Mouse (Mus musculus): ENCODE data around the gene Nphs1.
"Not testable (repeated sequence)": the region's sequence is repeated elsewhere in the genome, so short reads cannot be mapped to it uniquely, and the experiment has no call there.

Nphs1 gene

DNA sequence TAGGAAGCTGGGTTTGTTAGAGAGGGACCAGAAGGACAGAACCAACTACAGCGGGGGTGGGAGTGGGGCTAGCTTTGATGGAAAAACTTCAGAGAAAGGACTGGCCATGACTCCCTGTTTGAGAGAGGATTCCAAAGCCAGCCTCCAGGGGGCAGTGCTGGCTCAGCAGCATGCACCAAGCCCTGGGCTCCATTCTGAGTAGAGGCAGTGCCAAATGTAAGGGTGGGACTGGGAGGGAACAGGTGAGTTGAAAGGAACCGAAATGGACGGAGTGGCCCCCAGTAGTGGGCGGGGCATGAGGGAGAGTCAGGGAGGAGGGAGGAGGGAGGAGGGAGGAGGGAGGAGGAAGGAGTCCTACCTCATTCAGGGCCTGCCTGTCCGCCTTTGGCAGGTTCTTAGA lies 17.4 kb upstream of the Nphs1 start:
- peak in 1 of 2 experiments; percentile 57 for DNase-seq (ENCODE audit: low spot score in 2 of 2)

- DNase-seq (ENCODE audit: low spot score in 2 of 2): no peak
Observed at GRCm38 (mm10) chr7:30443696-30444095, 14.4 kb upstream of the Nphs1 start.

DNA sequence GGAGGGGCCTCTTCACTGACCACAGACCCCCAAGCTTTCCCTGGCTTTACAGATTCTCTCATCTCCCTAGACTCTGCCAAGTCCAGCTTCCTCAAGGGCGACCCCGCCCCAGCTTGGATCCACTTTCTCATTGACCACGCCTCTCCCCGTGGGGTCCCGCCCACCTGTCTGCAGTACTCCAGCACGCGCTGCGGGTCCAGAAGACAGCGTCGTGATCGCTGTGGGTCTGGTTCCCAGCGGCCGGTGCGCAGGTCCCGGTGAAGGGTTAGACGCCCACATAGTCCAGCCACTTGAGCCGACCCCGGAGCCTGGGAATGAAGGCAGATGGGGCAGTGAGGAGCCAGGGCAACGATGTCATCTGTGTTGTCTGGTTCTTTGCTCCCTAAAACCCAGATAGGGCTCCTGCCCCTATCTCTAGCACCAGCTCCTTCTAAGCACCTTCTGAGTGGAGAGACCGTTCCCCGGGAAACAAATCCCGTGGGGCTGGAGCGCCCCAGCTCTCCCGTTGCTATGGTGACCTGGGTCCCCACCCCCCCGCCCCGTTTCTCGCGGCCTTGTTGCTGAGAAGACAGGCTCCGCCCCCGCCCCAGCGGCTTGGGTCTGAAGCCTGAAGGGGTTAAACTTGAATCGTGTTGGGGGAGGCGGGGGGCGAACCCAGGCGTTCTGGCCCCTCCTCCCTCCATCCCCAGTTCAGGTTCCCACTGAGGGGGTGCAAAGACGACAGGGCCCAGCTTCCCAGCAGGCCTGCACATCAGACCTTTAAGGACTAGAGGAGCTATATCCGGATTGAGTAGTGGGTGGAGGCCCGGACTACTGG lies 13.8 kb upstream of the Nphs1 start:
- no peak for DNase-seq (ENCODE audit: low spot score in 2 of 2)

GRCm38 (mm10) chr7:30444971-30445751 lies 13.0 kb upstream of the Nphs1 start, which contains the start of gene Aplp1:
Gene Aplp1, minus strand, starts transcription at chr7:30445535.
- no peak for DNase-seq (ENCODE audit: low spot score in 2 of 2)

GRCm38 (mm10) chr7:30450241-30450640 lies 7.9 kb upstream of the Nphs1 start:
- no peak for DNase-seq (ENCODE audit: low spot score in 2 of 2)

DNA sequence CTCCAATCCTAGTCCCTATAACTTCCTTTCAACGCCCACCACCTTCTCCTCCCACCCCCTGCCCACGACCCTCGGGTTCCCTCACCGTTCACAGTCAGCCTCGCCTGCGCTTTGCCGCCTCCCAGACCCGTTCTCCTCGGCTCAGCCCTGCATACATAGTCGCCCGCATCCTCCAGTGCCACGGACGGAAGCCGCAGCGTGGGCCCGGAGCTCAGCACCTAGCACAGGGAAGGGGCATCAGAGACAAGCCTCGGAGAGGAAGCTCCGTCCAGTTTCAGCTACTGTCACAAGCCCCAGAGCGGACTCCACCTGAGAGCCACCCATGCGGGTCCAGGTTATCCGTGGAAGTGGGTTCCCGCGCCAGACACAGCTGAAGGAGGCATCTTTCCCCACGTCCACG lies 4.8 kb upstream of the Nphs1 start:
- DNase-seq (ENCODE audit: low spot score in 2 of 2): no peak

- DNase-seq (ENCODE audit: low spot score in 2 of 2): peak; percentile 70 to 71
Observed at GRCm38 (mm10) chr7:30453766-30454165, 4.3 kb upstream of the Nphs1 start.

GRCm38 (mm10) chr7:30454259-30454658 lies 3.9 kb upstream of the Nphs1 start:
- DNase-seq (ENCODE audit: low spot score in 2 of 2): no peak

DNA sequence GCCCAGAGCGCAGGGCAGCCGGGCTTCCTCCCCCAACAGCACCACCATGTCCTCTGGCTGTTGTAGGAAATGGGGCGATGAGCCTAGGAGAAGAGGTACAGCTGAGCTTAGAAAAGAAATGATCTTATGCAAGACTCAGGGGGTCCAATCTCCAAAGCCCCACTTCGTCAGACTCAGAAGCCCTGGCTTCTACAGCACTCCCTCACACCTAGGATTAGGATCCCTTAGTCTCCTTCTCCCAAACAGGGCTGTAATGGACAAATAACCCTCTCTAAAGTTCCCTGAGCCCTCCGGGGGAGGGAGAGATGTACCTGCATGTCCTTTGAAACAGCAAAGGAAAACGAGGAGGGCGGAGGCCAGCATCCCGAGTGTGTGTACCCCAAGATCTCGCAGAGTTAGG lies 1.6 kb upstream of the Nphs1 start:
- DNase-seq (ENCODE audit: low spot score in 2 of 2): no peak

DNA sequence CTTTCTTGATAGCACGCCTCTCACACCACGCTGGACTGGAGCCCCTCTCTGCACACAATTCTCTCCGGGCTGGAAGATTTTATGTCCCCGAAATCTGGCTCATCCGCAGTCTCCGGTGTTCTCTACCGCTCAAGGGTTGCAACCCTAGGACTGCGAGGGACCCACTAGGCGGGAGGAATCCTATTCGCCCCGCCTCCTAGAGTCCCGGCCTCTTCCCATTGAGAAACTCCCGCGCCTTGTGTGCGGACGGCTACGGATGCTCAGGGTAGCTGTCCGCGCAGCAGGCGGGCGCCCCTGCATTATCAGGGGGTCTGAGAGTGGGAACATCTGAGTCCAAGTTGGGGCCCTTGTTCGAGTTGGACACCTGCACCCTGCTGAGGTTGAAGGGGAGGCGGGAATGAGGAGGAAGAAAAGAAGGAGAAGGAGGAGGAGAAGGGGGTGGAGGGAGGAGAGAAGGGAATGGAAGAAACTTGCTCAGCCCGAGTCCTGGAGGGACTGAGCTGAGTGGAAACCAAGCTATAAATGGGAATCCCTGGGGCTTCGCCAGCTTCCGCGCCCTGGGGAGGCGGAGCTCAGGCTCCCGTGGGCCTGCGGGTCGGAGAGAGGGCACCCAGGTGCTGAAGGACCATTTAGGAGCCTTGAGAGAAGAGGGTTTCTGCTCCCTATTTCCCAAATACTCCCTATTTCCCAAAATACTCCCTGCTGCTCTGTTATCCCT lies 1.0 kb upstream of the Nphs1 start:
- DNase-seq (ENCODE audit: low spot score in 2 of 2): no peak

DNA sequence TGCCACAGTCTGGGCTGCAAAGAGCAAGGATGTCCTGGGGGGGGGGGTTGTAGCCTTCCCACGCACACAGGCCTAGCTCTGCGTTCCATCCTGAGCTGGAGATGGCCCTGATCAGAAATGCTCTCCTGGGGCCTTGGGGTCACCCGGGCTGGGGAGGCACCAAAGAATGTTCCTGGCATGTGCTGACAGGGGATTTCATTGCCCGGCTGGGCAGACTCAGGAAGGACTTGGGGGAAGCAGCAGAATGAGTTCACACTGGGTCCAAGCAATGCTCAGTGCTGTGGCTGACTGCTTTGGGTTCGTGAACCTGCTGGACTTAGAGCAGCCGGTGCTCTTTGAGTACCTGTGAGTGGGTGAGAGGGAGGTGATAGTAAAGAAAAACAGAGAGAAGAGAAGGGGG lies 1.4 kb downstream of the Nphs1 start:
- no peak for DNase-seq (ENCODE audit: low spot score in 2 of 2)

DNA sequence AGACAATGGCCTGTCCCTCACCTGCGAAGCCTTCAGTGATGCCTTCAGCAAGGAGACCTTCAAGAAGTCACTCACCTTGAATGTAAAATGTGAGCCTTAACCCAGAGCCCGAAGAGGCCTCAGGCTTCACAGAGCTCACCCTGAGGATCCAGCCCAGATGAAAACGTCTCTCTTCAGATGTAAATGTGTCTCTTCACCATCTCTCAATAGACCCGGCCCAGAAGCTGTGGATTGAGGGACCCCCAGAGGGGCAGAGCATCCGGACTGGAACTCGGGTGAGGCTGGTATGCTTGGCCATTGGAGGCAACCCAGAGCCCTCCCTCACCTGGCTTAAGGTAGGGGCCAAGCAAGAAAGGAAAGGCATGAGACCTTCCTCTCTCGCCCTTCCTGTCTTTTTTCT lies 5.5 kb downstream of the Nphs1 start:
- no peak for DNase-seq (ENCODE audit: low spot score in 2 of 2)

DNA sequence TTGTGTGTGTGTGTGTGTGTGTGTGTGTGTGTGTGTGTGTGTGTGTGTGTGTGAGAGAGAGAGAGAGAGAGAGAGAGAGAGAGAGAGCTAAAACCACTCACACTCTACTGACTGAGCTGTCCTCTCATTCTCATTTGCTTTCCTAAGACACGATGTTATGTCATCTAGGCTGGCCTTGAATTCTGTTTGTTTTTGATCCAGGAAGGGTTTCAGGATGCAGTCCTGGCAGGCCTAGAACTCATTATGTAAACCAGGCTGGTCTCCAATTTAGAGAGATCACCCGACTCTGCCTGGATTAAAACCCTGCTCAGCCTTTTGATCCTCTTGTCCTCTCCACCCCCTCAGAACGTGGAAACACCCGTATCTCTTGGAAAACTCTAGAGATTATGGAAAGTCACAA lies 5.9 kb downstream of the Nphs1 start:
- DNase-seq (ENCODE audit: low spot score in 2 of 2): no peak

DNA sequence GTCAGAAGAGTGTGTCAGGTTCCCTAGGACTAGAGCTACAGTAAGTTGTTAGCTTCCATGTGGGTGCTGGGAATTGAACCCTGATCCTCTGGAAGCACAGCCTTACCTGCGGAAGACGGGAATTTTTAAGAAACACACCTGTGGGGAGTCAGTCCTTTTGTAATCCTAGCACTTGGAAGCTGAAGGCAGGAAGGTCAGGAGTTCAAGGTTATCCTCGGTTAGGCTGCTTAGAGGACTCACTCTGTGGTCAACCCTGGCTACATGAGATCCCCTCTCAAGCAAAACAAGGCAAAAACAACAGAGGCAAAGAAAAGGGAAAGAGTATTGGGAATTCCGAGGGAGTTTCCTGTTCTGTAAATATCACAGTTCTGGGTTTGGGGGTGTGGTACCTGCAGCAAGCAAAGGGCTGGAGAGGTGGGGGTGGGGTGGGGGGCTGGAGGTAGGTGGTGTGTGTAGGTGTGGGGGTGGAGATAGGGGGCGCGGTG lies 6.7 kb downstream of the Nphs1 start:
- DNase-seq (ENCODE audit: low spot score in 2 of 2): no peak

DNA sequence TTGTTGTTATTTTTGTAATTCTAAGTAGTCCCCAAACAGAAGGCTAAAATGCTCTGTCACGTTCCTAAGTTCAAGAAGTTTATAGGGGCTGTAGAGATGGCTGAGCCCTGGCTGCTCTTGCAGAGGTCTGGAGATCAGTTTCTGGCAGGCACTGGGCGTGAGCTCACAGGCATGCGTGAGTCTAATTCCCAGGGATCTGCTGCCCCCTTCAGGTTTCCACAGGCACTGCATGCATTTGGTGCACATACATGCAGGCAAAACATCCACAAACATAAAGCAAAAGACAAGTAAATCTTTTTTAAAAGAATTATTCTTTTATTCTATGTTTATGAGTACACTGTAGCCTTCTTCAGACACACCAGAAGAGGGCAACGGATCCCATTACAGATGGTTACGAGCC lies 14.3 kb downstream of the Nphs1 start:
- DNase-seq (ENCODE audit: low spot score in 2 of 2): peak; percentile 44 to 46

- no peak for DNase-seq (ENCODE audit: low spot score in 2 of 2)
Observed at GRCm38 (mm10) chr7:30474999-30475398, 16.9 kb downstream of the Nphs1 start.

DNA sequence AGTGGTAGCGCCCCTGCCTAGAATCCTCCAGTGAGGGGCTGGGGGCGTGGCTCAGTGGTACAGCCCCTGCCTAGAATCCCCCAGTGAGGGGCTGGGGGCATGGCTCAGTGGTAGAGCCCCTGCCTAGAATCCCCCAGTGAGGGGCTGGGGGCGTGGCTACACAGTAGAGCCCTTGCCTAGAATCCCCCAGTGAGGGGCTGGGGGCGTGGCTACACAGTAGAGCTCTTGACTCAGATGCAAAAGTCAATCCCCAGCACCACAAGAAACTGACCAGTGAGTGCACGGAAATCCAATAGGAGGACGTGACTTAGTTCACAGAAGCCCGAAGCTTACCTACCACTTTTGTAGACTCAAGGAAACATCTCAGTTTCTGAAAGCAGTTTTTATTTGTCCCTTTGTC lies 18.0 kb downstream of the Nphs1 start:
- not testable (repeated sequence) for DNase-seq (ENCODE audit: low spot score in 2 of 2)

DNA sequence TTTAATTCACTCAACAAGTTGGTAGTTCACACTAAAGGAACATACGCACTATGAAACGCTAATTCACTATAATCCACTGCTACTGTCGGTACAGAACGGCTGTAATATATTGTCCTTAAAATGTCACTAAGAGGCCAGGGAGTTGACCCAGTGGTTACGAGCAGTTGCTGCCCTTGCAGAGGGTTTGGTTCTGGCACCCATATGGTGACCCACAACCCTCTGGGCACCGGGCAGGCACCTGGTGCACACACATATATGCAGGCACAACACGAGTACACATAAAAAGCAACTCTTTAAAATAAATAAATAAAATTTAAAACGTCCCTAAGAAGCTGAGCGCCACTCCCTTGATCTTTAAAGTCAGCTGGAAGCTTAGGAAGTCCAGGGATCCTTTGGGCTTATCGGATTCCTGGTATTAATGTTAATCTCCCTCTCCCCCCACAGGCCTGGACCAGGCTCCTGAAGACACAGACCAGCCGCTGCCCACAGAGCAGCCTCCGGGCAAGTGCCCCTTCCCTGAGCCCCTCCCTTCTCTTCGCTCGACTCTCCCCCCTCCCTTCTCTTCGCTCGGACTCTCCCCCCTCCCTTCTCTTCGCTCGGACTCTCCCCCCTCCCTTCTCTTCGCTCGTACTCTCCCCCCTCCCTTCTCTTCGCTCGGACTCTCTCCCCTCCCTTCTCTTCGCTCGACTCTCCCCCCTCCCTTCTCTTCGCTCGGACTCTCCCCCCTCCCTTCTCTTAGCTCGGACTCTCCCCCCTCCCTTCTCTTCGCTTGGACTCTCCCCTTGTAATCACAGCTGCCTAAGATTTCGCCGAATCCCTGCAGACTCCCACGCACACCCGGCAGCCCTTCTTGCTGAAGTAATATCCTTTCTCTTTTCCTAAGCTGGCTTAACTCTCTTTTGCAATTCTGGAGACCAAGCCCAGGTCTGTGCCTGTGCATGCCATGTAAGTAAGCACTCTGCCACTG lies 19.6 kb downstream of the Nphs1 start:
- no peak for DNase-seq (ENCODE audit: low spot score in 2 of 2)

DNA sequence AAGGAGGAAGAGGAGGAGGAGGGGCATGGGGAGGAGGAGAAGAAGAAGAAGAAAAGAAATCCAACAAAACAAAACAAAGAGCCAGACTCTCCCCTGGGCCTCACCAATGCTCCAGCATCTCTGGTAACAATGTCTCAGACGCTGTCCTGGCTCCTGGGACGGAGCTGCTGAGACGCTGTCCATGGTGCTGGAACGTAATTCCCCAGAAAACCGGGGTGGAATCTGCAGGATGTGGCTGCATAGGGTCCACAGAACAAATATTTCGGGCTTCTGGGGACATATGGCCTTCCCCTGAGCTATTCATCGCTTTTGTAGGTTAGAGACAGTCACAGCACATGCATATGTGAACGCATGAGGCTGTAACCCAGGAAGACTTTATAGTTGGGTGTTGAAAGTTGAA lies 26.1 kb downstream of the Nphs1 start:
- no peak for DNase-seq (ENCODE audit: low spot score in 2 of 2)

- peak; percentile 26 to 47 for DNase-seq (ENCODE audit: low spot score in 2 of 2)
Observed at GRCm38 (mm10) chr7:30490251-30490956, 32.3 kb downstream of the Nphs1 start.

DNA sequence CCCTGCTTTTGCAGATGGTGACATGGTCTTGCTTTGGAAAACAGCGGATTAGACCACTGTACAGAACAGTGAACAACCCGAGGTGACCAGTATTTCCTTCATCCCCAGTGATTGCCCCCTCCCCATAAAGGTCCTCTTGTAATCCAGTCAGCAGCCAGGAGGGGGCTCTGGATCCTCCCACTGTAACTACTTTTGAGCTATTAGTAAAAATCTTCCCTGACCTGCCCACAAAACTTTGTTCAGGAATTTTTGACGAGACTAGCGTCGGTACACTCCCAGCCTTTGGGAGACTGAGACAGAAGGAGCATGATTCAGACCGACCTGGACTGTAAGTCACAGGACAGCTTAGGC lies 32.8 kb downstream of the Nphs1 start:
- no peak for DNase-seq (ENCODE audit: low spot score in 2 of 2)
